Mouse (Mus musculus): ENCODE data around the gene Spns1. TPM values are rescaled to one million over a fixed set of nuclear protein-coding genes. Genes with fewer than 3 reads are reported as not detected.
"Not testable (repeated sequence)": the region's sequence is repeated elsewhere in the genome, so short reads cannot be mapped to it uniquely, and the experiment has no call there.

The Spns1 gene
- total RNA-seq, 4 experiments from 2014 or later = 69.2 to 85.9 (median 79.1) TPM

GRCm38 (mm10) chr7:126340206-126340618, 37.0 kb downstream of the Spns1 start:
- DNase-seq (ENCODE audit: low spot score in 2 of 2) = no peak

GRCm38 (mm10) chr7:126339521-126339971, 37.7 kb downstream of the Spns1 start:
- DNase-seq (ENCODE audit: low spot score in 2 of 2) = no peak

GRCm38 (mm10) chr7:126338906-126339305, 38.3 kb downstream of the Spns1 start:
- DNase-seq (ENCODE audit: low spot score in 2 of 2) = no peak

- no peak for DNase-seq (ENCODE audit: low spot score in 2 of 2)
Observed at GRCm38 (mm10) chr7:126335556-126335955, 41.7 kb downstream of the Spns1 start.

GRCm38 (mm10) chr7:126332691-126333090, 44.6 kb downstream of the Spns1 start:
- no peak for DNase-seq (ENCODE audit: low spot score in 2 of 2)

- no peak for DNase-seq (ENCODE audit: low spot score in 2 of 2)
Observed at GRCm38 (mm10) chr7:126330693-126331092, 46.6 kb downstream of the Spns1 start.

- no peak for DNase-seq (ENCODE audit: low spot score in 2 of 2)
Observed at GRCm38 (mm10) chr7:126329907-126330645, 47.2 kb downstream of the Spns1 start.

GRCm38 (mm10) chr7:126328848-126329247, 48.4 kb downstream of the Spns1 start:
- DNase-seq (ENCODE audit: low spot score in 2 of 2) = not testable (repeated sequence)

GRCm38 (mm10) chr7:126325576-126326273, 51.5 kb downstream of the Spns1 start:
- not testable (repeated sequence) for DNase-seq (ENCODE audit: low spot score in 2 of 2)

GRCm38 (mm10) chr7:126324791-126325190, 52.5 kb downstream of the Spns1 start:
- no peak for DNase-seq (ENCODE audit: low spot score in 2 of 2)

GRCm38 (mm10) chr7:126323729-126324128, 53.5 kb downstream of the Spns1 start:
- peak; percentile 12 to 79 for DNase-seq (ENCODE audit: low spot score in 2 of 2)

Small RNA genes within 50 kb of the gene (microRNA-seq; reads per million reads assigned to microRNA genes)
- 0 reads per million in 2 experiments for gene Mir7058

Other genes starting within 250 kb of the Spns1 start
- gene Xpo6, start 176.9 kb downstream of the Spns1 start, total RNA-seq (2022) = 100 to 1,000 TPM in 1 of 4 experiments, 10 to 100 TPM in 3; 88.8 to 104 (median 97.5) TPM
- gene Sbk1, start 104.8 kb downstream of the Spns1 start, total RNA-seq (2022) = 10 to 100 TPM; 50.0 to 62.1 (median 56.5) TPM
- gene Lat, start 7.9 kb downstream of the Spns1 start, total RNA-seq (2022) = 1 to 10 TPM in 1 of 4 experiments, under 1 TPM in 3; 0.30 to 1.1 (median 0.84) TPM
- gene Nfatc2ip, start 19.3 kb upstream of the Spns1 start, total RNA-seq (2022) = 1 to 10 TPM; 4.4 to 6.4 (median 5.3) TPM
- gene Cd19, start 37.4 kb upstream of the Spns1 start, total RNA-seq (2022) = not detected
- gene Rabep2, start 51.3 kb upstream of the Spns1 start, total RNA-seq (2022) = 10 to 100 TPM; 12.0 to 16.0 (median 13.7) TPM
- 1 to 10 TPM in 3 of 4 experiments, under 1 TPM in 1; 0.95 to 9.4 (median 5.3) TPM for gene Atp2a1, start 85.7 kb upstream of the Spns1 start, total RNA-seq (2022)
- gene Sh2b1, start 98.0 kb upstream of the Spns1 start, total RNA-seq (2022) = 10 to 100 TPM; 64.2 to 70.0 (median 67.1) TPM
- gene Tufm, start 109.9 kb upstream of the Spns1 start, total RNA-seq (2022) = 10 to 100 TPM; 77.6 to 99.8 (median 84.1) TPM
- 100 to 1,000 TPM in 3 of 4 experiments, 10 to 100 TPM in 1; 98.1 to 122 (median 112) TPM for gene Atxn2l, start 126.0 kb upstream of the Spns1 start, total RNA-seq (2022)
- 100 to 1,000 TPM; 173 to 189 (median 180) TPM for gene Eif3c, start 189.0 kb upstream of the Spns1 start, total RNA-seq (2022)
- 1 to 10 TPM in 2 of 4 experiments, under 1 TPM in 2; 0.63 to 1.4 (median 1.0) TPM for gene Apobr, start 207.5 kb upstream of the Spns1 start, total RNA-seq (2022)
- 10 to 100 TPM; 28.5 to 49.0 (median 38.7) TPM for gene Cln3, start 208.4 kb upstream of the Spns1 start, total RNA-seq (2022)
- not detected for gene Il27, start 217.5 kb upstream of the Spns1 start, total RNA-seq (2022)